Mouse (Mus musculus) spleen, postnatal 14 days (tissue): ENCODE data around the gene Scyl2.
"Not testable (repeated sequence)": the region's sequence is repeated elsewhere in the genome, so short reads cannot be mapped to it uniquely, and the experiment has no call there.

Experiments
- DNase-seq, 2 experiments: peaks; one replicate each; pipeline ENCODE4 v3.0.0; 2021 to 2022; ENCODE audit warnings: low spot score in 2 of 2

Gene Scyl2

DNA sequence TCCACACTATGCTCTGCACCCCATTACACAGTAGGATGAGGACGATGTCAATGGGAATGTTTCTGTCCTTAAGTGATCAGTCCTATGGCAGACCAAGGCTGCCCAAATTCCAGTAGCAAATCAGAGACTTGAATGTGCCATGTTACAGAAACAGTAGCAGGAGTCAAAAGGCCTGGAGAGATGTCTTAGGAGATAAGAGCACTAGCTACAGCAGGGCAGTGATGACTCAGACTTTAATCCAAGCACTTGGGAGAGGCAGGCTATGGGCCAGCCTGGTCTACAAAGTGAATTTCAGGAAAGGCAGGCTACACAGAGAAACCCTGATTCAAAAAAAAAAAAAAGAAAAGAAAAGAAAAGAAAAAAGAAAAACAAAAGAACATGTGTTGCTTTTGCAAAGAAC, 6.6 kb downstream of the Scyl2 start:
- DNase-seq = no peak

DNA sequence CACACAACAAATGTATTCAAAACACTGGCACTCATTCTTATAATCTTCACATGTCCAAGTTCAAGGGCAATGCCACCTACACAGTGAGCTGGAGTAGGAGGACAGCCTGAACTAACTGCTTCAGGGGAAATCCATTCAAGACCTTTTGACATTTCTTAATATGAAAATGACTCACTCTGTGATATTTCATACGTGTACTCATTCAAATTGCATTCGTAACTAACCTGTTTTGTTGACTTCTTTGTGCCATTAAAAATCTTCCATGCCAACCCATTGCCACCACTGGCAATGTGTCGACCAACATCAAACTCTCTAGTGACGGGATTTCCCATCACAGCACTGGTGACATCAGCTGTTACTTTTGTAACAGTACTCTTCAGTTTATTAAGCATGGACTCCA, 8.0 kb downstream of the Scyl2 start:
- DNase-seq = no peak

DNA sequence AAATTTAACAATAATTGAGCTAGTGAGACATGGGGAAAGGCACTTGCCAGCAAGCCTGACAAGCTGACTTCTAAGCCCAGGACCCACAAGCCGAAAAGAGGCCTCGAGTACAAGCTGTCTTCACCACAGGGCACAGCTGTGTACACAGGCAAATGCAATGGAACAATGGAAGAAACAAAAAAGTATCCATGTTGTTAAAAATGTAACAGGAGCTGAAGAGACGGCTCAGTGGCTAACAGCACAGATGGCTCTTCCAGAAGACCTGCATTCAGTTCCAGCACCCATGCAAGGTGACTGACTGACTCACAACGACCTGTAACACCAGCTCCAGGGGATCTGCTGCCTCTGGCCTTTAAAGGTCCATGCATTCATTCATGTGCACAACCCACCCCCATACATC, 9.5 kb downstream of the Scyl2 start:
- no peak for DNase-seq

DNA sequence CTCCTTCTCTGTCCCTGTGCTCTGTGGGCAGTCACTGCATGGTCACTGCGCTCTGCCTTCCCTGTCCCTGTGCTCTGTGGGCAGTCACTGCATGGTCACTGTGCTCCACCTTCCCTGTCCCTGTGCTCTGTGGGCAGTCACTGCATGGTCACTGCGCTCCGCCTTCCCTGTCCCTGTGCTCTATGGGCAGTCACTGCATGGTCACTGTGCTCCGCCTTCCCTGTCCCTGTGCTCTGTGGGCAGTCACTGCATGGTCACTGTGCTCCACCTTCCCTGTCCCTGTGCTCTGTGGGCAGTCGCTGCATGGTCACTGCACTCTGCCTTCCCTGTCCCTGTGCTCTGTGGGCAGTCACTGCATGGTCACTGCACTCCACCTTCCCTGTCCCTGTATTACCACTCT, 15.7 kb downstream of the Scyl2 start:
- not testable (repeated sequence) for DNase-seq

DNA sequence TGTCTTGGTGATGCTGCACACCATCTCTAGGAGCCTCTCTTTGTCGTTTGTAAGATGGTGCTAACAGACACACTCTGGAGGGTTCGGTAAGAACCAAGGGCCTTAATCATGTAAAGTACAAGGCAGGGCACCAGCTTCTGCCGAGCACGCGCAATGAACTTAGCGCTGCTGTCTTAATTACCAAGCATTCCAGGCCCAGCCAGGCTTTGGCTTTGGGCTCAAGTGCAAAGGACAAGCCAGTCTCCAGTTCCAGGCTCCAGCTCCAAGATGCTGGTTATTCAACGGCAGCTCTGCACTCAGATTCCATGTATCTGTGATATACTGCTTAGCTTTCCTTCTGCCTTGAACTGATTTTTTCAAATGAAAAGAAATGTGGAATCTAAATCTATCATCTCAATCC, 18.5 kb downstream of the Scyl2 start:
- DNase-seq = no peak

DNA sequence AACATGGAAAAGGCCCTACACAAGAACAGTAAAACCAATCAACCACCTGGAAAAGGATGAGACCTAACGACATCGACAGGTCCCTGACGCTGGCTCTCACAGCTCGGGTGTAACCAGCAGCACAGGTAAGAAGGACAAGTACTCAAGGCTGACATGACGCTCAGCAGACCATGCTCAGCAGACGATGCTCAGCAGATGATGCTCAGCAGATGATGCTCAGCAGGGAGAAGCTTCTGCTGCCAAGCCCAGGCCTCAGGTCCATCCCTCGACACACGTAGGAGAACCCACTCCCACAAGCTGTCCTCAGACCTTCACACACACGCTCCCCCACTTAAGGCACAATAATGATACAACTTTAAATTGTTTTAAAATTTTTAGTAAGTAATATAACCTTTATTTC, 20.4 kb downstream of the Scyl2 start:
- no peak for DNase-seq

DNA sequence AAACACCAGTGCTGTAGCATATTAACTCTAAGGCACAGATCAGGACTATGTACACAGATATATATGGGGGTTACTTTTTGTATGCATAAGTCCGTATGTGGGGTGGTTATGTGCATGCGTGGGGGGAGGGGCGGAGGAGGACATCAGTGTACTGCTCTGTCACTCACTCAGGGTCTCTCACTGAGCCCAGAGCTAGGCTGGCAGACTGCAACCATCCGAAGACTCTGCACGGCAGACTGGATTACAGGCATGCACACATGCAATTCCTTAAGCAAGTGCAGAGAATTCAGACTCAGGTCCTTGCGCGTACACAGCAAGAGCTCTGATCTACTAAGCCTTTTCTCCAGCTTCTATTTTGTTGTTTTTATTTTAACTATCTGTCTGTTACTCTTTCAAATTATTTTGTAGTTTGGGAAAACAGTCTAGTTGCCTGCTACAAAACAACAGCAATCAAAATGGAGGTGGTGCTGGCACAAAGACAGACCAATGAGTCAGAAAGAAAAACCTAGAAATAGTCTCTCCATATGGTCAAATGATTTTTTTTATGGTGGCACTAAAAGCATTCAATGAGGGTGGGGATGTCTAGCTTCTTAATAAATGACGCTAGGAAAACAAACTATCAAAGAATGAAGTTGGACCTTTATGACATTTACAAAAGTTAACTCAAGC, 21.0 kb downstream of the Scyl2 start:
- no peak for DNase-seq

DNA sequence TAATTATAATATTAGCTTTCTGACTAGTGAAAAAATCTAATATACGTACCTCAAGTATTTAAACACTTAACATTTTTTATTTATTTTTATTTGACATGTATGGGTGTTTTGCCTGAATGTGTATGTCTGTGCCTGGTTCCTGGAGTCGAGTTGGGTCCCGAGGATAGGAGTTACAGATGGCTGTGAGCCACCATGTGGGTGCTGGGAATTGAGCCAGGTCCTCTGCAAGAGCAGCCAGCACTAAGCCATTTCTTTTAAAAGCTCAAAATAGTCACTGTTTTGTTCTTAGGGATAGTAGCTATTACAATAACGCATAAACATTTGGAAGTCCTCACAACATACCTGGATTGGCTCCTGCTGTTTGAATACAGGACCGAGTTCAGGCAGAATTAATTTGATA, 29.7 kb downstream of the Scyl2 start:
- DNase-seq = no peak

DNA sequence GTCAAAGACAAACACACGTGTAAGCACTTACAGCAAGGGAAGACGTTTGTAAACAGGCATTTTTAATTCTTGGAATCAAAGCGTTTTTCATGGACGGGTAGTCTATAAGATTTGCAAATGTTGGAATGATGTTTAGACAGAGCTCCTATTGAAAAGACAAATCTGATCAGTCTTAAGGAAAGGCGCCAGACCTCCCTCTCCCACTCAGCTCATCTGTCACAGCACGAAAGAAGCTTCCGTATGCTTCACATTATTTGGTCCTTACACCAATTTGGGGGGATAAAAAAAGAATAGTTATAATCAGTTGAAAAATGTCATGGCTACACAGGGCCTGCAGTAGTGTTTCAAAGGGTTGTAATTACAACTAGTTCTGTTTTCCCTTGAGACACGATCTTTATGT, 33.2 kb downstream of the Scyl2 start:
- DNase-seq = no peak

DNA sequence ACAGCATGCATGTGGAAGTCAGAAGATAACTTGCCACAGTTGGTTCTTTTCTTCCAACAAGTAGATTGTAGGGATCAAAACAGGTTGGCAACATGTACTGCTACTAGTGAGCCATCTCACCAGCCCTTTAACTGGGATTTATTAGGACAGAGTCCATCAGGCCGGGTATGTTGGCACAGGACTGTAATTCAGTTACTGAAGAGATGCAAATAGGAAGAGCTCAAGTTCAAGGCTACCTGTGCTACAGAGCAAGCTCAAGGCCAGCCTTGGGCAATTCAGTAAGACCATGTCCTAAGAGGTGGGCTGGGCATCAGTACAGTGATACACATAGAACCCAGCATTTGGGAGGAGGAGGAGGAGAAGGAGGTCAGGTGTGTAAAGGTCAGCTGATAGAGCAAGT, 34.4 kb downstream of the Scyl2 start:
- DNase-seq = no peak

DNA sequence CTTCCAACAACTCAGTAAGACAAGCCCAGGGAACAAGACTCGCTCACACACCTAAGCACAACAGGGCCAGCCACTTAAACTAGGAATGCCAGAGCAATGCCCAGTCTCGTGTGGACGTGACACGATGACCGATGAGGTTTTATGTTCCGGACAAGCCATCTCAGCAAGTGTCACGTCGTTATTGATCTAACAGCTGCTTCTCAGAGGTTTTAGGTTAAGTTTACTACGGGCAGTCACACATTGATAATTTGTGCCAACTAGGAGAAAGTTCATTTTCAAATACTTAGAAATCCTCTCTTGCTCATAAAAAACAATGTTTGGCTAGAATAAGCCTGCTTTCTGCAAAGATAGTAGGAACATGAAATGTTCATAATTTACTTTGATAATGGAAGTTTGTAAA, 39.2 kb downstream of the Scyl2 start:
- DNase-seq = no peak

DNA sequence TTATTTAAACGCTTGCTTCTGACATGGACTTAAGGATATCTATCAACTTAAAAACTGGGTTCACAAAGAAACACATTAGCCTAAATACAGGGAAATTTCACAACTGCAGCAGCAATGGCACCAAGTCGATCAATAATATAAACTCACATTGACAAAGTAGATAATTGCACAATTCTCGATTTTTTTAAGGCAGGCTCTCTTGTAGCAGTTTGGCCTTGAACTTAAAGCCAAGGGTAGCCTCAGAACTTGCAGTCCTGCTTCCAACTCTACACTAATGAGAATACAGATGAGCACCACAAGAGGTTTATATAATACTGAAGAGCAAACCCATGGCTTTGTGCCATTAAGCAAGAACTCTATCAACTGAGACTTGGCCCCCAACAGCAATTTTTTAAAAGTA, 49.1 kb downstream of the Scyl2 start:
- no peak for DNase-seq

DNA sequence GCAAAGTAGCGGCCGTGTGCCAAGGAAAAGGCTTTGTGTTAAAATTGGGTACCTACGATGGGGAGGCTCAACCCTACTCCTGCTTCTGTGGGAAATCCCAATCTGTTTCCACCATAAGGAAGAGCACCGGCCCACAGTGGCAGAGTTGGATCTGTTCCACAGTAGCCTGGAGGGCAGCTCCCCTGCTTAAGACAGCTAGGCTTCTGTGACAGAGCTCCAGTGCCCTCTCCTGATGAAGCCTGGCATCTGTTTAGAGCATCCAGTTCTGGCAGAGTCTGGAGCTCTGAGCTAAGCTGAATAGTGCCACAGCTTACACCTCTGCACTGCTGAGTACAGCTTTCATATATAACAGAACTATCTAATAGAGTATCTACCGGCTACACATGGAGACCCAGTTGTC, 51.1 kb downstream of the Scyl2 start:
- DNase-seq = no peak

DNA sequence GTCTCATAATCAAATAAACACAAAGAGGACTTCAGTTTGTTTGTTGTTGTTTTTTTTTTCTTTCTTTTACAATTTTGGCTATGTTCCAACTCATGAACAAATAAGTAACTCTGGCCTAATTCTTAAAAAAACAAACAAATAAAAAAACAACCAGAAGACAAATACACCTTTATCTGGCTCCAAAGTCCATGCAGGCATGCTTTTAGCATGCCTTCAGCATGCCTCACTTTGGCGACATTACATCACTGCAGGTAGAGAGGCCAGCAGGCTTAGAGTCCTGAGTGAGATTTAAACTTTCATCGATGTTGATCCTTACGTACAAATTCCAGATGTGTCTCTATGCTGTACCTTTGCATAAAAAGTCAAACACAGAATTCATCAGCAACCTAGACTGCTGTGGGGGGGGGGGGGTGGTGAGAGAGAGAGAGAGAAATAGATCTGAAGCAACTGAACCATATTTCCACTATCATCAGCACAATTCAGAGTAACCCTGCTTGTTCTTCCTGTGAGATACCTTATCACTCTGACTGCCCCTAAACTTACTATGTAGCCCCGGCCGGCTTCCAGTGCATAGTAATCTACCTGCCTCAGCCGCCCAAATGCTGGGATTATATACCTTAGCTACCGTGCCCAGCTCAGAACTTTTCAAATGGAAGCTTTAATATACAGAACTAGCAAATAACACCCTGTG, 52.2 kb downstream of the Scyl2 start:
- DNase-seq = no peak

DNA sequence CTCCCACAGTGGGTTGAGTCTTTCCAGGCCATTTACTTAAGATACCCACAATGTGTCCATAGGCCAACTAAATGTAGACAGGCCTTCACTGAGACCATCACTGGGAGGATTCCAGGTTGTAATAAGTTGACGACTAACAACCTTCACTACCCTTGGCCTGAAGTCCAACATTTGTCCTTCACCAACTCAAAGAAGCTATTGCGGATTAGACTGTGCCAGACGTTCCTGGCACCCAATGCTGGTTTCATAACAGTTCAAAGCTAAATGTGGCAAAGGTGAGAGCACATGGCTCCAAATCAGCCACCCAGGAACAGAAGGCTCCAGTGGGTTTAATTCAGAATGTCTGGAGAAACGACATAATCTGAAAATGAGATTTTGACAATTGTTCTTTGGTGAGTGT, 53.0 kb downstream of the Scyl2 start:
- DNase-seq = no peak

DNA sequence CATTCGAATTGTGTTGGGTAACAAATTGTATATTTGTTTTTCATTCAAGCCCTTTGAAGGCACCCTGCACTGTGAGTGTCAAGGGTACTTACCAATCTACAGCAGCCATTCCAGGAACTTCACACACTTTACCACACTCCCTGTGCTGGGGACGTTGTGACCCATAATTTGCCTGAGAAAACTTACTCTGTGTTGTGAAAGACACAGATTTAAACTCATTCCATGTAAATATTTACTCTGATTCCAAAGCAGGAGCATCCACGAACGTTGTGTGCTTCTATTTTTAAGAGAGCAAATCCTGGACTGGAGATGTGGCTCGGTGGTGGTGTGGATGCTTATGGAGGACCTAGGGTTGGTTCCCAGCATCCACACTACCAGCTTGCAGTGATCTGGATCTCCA, 54.3 kb downstream of the Scyl2 start:
- no peak for DNase-seq

DNA sequence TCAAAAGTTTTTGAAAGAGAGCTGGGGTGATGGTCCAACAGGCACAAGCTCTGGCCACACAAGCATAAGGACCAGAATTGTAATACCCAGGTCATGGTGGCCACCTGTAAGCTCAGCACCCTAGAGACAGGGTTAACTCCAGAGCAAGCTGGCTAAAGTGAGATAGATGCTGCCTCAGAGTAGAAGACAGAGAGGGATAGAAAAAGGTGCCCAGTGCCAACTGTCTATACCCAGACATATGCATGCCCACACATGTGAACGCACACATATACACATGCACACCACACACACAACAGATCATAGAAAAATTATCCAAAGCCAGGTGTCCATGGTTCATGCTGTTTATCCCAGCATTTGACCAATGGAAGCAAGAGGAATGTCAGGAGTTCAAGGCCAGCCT, 55.5 kb downstream of the Scyl2 start:
- DNase-seq = no peak

DNA sequence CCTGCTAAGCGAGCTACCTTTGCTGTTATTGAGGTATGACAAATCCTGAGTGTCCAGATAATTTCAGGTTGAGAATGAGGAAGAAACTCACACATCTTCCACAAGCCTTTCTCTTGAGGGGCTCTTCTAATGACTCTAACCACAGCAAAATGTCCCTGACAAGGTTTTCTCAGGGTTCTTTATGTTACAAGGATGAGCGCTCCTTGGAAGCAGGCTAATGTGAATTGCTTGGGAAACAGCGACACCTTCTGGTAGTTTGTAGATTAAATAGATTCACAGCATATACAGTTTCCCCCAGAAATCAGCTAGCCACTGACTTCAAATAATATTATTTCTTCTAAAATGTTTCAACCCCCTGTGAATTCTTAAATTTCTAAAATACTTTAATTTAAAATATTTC, 56.0 kb downstream of the Scyl2 start:
- no peak for DNase-seq

DNA sequence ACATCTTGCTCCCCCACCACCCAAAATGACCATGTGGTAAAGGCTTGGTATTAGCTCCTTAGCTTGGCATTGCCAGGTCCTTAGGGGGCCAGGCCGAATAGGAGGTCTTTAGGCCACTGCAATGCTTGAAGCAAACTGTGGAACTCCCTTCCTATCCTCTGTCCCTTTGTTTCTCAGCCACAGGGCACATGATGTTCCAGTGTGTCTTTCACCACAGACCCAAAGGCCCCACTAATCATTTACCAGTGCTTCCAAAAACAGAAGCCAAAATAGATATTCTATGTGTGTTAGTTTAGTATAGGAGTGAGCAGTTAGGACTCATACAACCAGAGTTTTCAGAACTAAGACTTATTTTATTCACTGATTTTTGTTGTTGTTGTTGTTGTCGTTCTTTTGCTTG, 59.4 kb downstream of the Scyl2 start:
- DNase-seq = no peak

DNA sequence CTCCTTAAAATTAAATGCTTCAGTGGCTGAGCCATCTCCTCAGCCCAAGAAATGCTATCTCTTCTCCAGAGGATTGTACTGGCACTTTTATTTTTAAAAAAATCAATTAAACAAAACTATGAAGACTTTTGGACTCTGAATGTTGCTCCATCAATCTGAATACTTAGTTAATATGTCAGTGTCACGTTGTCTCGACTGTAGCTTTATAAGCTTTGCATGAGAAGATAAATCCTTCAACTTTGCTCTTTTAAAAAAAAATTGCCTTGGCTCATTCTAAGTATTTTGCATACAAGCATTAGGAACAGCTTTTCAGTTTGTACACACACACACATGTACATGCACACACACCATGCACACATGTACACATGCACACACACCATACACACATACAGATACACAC, 61.9 kb downstream of the Scyl2 start:
- DNase-seq = no peak

DNA sequence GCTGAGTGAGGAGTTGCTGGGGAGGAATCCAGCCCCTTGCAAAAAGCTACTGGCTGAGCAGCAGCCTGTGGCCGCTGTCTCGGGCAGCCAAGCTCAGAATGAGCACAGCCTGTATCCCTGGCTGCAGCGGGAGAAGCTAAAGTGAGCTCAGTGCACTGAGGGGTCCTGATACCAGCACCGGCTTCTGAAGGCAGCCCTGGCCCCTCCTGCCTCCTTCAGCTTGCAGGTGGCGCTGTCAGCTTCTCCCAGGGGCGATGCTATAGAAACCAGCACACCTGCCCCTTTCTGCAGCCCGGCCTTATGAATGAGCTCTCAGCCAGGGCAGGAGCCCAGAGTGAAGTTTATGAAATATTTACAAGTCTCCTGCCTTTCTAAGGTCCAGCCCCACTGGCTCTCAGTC, 65.0 kb downstream of the Scyl2 start, which contains the start of gene Slc17a8:
Slc17a8 (minus strand) TSS at position 125 of the 400 bp plus-strand sequence.
- no peak for DNase-seq

DNA sequence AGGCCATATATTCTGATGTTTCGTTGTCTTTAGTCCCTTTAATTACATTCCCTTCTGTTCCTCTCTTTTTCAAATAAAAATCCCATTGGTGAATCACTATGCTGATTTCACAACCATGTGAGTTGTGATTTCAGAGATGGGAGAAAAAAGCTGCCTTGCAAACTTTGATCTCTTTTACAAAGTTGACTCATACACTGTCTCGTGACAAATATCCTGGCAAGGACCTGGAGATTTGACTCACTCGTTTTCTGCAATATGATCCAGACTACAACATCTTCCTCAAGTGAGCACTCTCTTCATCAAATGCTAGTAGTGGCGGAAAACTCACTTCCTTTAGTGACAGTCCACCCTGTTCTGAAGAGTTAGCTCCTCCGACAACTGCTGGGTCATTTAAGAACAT, 86.8 kb downstream of the Scyl2 start:
- DNase-seq = no peak

DNA sequence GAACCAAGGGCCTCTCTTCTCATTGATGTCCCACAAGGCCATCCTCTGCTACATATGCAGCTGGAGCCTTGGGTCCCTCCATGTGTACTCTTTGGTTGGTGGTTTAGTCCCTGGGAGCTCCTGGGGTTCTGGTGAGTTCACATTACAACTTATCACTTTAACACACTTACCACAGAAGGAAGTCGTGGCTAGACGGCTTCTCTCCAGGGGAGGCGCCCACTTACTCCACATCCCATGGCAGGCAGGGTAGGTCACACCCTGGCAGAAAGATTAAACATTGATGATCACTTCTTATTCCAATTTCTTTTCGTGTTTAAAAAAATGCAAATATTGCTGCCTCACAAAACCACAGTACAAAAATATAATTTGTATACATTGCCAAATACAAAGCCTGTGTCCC, 88.8 kb downstream of the Scyl2 start:
- no peak for DNase-seq

DNA sequence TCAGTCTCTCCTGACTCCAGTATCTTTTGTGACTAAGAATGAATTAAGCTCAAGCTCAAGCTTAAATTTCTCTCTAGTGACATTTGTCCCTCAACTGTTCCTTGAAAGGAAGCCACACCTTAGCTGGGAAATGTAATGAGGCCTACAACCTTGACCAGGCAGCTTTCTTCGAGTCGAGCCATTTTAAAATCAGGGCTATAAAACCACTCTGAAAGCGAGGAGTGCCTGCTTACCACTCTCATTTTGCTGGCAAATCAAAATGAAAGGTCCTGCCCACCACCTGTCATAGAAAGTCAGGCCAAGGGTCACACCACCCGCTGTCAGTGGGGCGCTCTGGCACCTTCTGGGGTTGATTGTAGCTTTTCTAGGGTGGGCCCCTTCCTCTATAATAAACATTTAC, 90.2 kb downstream of the Scyl2 start:
- no peak for DNase-seq
